Mouse (Mus musculus): Measurements from ENCODE around the gene Tnfsf13. TPM values are rescaled to one million over a fixed set of nuclear protein-coding genes. Genes with fewer than 3 reads are reported as not detected.
A peak's percentile ranks its signal among the peaks of the same experiment; 100 is the strongest.

Tnfsf13 gene
- total and polyA plus RNA-seq, 2 experiments from 2014 or later, result 0.57 TPM; not detected in 1

DNA sequence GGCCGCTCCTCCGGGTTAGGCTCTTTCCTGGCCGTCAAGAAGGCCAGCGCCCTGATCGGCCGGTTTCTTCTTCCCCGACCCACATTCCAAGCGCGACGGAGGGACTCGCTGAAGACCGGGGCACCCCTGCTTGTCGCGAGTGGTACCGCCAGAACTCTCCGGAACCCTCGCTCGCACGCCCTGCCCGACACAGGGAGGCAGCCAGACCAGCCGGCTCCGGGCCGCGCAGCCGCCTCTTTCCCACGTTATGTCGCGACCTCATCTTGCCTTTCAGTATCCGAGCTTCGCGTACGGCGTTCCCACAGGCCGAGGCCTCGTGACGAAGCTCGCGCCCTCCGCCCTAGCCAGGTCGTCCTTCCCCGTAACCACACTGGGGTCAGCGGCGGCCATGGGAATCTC is 13.9 kb downstream of the Tnfsf13 start:
- no peaks in the 10 kb centered on the region for H3K27me3 ChIP-seq (ENCODE audit: control insufficient read depth, insufficient read depth, low read length)
- no peak for TF ChIP-seq CTCF (IDR thresholded peaks at IDR 0.05; ENCODE audit: low read depth)
- no peak for TF ChIP-seq EP300 (IDR thresholded peaks at IDR 0.05; ENCODE audit: low read depth)
- H3K9me3 ChIP-seq (replicated peaks; ENCODE audit: control insufficient read depth, low read length), result no peaks in the 10 kb centered on the region
- peak overlapping the region; percentile 88 for H3K4me2 ChIP-seq (ENCODE audit: low read depth, low read length)
- ATAC-seq (ENCODE audit: insufficient read depth, low read depth) (peak; percentile 3), DNase-seq (ENCODE audit: low spot score) (no peak)
- peak overlapping the region; percentile 100 for H3K27ac ChIP-seq (ENCODE audit: low read depth)
- peak overlapping the region; percentile 100 for H3K4me3 ChIP-seq (ENCODE audit: low read depth, low read length)
- H3K36me3 ChIP-seq (replicated peaks; ENCODE audit: control insufficient read depth, insufficient read depth, low read length), result peaks cover 71% of the 10 kb centered on the region
- peak overlapping the region; percentile 100 for H3K9ac ChIP-seq (replicated peaks; ENCODE audit: low read depth, low read length)
- under 1% methylated on average over 43 of the region's 43 CpGs for WGBS
- H3K4me1 ChIP-seq (ENCODE audit: control insufficient read depth, insufficient read depth), result peaks cover 9% of the 10 kb centered on the region

DNA sequence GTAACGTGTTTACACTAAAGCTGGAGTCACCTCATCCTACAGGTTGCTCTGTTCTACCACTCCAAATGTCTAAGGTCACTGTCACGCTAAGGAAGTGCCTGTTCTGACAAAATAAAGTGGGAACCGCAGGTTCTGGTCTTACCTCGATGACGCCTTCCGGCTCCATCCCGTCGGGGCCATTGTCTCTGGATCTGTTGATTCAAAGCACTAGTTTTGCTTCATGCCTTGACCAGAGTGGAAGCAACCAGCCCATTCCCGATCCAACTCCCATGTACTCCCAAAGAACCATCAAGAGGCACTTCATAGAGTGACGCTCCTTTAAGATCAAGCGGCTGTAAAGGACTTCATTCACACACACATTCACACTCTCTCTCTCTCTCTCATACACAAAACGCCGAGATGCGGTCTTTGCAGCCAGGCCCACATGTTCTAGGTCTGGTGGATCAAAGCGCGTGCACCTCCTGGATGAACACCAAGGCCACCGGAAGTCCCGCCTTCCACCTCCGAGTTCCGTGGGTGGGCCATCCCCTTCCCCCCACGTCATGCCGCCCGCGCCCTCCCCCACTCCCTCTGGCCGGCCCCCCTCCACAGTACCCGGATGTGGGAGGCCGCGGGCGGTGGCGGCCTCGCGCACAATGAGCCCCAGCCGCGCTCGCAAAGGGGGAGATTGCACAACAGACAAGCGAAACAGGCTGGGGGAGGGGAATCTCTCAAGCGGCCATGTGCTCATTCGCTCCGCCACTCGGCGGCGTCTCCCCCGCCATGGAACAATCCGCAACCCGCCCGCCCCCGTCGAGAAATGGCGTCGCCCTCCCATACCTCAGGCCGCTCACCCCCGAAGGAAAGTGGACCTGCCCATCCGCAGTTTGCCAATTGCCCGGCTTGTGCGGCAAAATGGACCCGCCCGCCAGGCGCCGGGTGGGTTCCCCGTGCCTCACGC is 14.5 kb downstream of the Tnfsf13 start:
- Histone ChIP-seq H3K4me3 (ENCODE audit: low read depth, low read length) (peak overlapping the region; percentile 100), H3K4me2 (ENCODE audit: low read depth, low read length) (peak overlapping the region; percentile 88), H3K9ac (replicated peaks; ENCODE audit: low read depth, low read length) (peak overlapping the region; percentile 100), H3K4me1 (ENCODE audit: control insufficient read depth, insufficient read depth) (peaks cover 9% of the 10 kb centered on the region), H3K27ac (ENCODE audit: low read depth) (peak overlapping the region; percentile 100), H3K36me3 (replicated peaks; ENCODE audit: control insufficient read depth, insufficient read depth, low read length) (peaks cover 71% of the 10 kb centered on the region), H3K9me3 (replicated peaks; ENCODE audit: control insufficient read depth, low read length) (no peaks in the 10 kb centered on the region), H3K27me3 (ENCODE audit: control insufficient read depth, insufficient read depth, low read length) (no peaks in the 10 kb centered on the region)
- DNase-seq (ENCODE audit: low spot score), result peak; percentile 96
- WGBS, result 1% methylated on average over 51 of the region's 61 CpGs
- ATAC-seq (ENCODE audit: insufficient read depth, low read depth), result peak; percentile 76
- TF ChIP-seq CTCF (IDR thresholded peaks at IDR 0.05; ENCODE audit: low read depth) (no peak), EP300 (IDR thresholded peaks at IDR 0.05; ENCODE audit: low read depth) (peak; percentile 86)

DNA sequence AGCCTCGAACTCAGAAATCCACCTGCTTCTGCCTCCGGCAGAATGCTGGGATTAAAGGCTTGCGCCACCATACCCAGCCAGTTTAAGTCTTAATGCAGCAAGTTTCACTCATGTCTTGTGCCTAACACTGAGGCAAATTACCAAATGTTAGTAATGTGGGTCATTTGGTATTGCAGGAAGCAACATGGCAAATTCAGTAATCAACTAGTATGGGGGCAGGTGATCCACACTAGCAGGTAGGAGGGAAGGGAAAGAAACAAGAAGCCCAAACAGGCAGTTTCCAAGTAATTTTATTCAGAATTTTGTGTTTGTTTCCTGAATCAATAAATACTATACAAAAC is 18.9 kb downstream of the Tnfsf13 start:
- Histone ChIP-seq H3K9ac (replicated peaks; ENCODE audit: low read depth, low read length) (no peak overlapping the region), H3K27me3 (ENCODE audit: control insufficient read depth, insufficient read depth, low read length) (no peaks in the 10 kb centered on the region), H3K4me3 (ENCODE audit: low read depth, low read length) (no peak overlapping the region), H3K27ac (ENCODE audit: low read depth) (no peak overlapping the region), H3K4me1 (ENCODE audit: control insufficient read depth, insufficient read depth) (peaks cover 14% of the 10 kb centered on the region), H3K36me3 (replicated peaks; ENCODE audit: control insufficient read depth, insufficient read depth, low read length) (peaks cover 63% of the 10 kb centered on the region), H3K4me2 (ENCODE audit: low read depth, low read length) (no peak overlapping the region), H3K9me3 (replicated peaks; ENCODE audit: control insufficient read depth, low read length) (no peaks in the 10 kb centered on the region)
- ATAC-seq (ENCODE audit: insufficient read depth, low read depth) (no peak), DNase-seq (ENCODE audit: low spot score) (no peak)
- WGBS, result 89% methylated on average over 3 of the region's 3 CpGs
- TF ChIP-seq EP300 (IDR thresholded peaks at IDR 0.05; ENCODE audit: low read depth) (no peak), CTCF (IDR thresholded peaks at IDR 0.05; ENCODE audit: low read depth) (no peak)

DNA sequence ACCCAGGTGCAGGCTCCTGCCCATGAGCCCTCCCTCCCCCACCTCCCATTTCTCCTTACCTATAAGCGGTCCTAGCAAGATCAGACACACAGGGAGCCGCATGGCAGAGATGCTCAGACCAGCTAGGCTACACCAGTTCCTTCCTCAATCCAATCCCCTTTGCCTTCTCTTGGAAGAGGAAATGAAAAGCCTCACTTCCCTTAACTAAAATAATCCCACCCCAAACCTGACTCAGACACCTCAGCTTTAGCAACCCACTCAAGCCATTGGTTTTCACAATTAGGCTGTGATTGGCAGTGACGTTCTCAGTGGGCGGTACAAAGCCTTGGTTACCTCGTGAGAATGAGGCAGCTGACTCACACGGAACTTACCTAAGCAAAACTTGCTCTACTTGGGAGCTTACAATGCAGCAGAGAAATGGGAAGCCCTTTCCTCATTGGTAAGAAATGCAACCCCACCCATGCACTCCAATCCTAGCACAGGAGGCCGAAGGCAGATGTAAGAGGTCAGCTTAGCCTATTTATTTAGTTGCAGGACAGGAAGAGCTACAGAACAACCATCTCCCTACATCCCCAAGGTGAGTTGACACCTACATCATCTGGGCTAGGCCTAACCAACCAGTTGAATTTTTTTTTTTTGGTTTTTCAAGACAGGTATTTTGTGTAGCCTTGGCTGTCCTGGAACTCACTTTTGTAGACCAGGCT is 19.5 kb downstream of the Tnfsf13 start, which contains the start of gene Cd68:
Cd68 (minus strand) TSS at position 193 of the 704 bp plus-strand sequence.
- Histone ChIP-seq H3K9ac (replicated peaks; ENCODE audit: low read depth, low read length) (no peak within 1 kb of the TSS), H3K4me2 (ENCODE audit: low read depth, low read length) (no peak within 1 kb of the TSS), H3K27ac (ENCODE audit: low read depth) (peak within 1 kb of the TSS; percentile 53), H3K4me1 (ENCODE audit: control insufficient read depth, insufficient read depth) (peaks cover 19% of the 10 kb centered on the region), H3K9me3 (replicated peaks; ENCODE audit: control insufficient read depth, low read length) (no peaks in the 10 kb centered on the region), H3K27me3 (ENCODE audit: control insufficient read depth, insufficient read depth, low read length) (no peaks in the 10 kb centered on the region), H3K4me3 (ENCODE audit: low read depth, low read length) (no peak within 1 kb of the TSS), H3K36me3 (replicated peaks; ENCODE audit: control insufficient read depth, insufficient read depth, low read length) (peaks cover 63% of the 10 kb centered on the region)
- WGBS, result 37% methylated on average over 7 of the region's 7 CpGs
- DNase-seq (ENCODE audit: low spot score) (no peak), ATAC-seq (ENCODE audit: insufficient read depth, low read depth) (no peak)
- TF ChIP-seq EP300 (IDR thresholded peaks at IDR 0.05; ENCODE audit: low read depth), result 0 out of 2 replicates have a peak, but pooled peaks have one; percentile 37
- no peak for TF ChIP-seq CTCF (IDR thresholded peaks at IDR 0.05; ENCODE audit: low read depth)

DNA sequence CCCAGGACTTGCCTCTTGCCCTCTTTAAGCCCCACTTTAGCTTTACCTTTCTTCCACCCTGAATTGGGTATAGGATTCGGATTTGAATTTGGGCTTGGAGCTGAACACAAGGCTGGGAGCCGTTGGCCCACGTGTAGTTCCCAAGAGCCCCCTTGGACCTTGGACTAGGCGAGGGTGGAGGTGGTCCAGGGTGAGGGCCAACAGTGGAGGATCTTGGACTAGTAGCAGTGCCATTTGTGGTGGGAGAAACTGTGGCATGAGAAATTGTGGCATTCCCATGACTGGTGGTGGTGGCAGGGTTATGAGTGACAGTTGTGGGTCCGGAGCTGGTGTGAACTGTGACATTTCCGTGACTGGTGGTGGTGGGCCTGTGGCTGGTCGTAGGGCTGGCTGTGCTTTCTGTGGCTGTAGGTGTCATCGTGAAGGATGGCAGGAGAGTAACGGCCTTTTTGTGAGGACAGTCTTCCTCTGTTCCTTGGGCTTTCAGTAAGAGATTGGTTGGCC is 20.1 kb downstream of the Tnfsf13 start:
- ATAC-seq (ENCODE audit: insufficient read depth, low read depth), result no peak
- no peak for TF ChIP-seq EP300 (IDR thresholded peaks at IDR 0.05; ENCODE audit: low read depth)
- TF ChIP-seq CTCF (IDR thresholded peaks at IDR 0.05; ENCODE audit: low read depth), result no peak
- no peaks in the 10 kb centered on the region for H3K27me3 ChIP-seq (ENCODE audit: control insufficient read depth, insufficient read depth, low read length)
- DNase-seq (ENCODE audit: low spot score), result no peak
- peak overlapping the region; percentile 53 for H3K27ac ChIP-seq (ENCODE audit: low read depth)
- H3K9ac ChIP-seq (replicated peaks; ENCODE audit: low read depth, low read length), result no peak overlapping the region
- no peak overlapping the region for H3K4me2 ChIP-seq (ENCODE audit: low read depth, low read length)
- H3K36me3 ChIP-seq (replicated peaks; ENCODE audit: control insufficient read depth, insufficient read depth, low read length), result peaks cover 63% of the 10 kb centered on the region
- H3K9me3 ChIP-seq (replicated peaks; ENCODE audit: control insufficient read depth, low read length), result no peaks in the 10 kb centered on the region
- peaks cover 19% of the 10 kb centered on the region for H3K4me1 ChIP-seq (ENCODE audit: control insufficient read depth, insufficient read depth)
- 66% methylated on average over 9 of the region's 9 CpGs for WGBS
- H3K4me3 ChIP-seq (ENCODE audit: low read depth, low read length), result no peak overlapping the region
